Mouse (Mus musculus): ENCODE measurements around the gene Mpp3.

Mpp3 gene

GRCm38 (mm10) chr11:101976949-101977348 is 51.3 kb downstream of the Mpp3 start:
- no peak for DNase-seq (ENCODE audit: low spot score)

- DNase-seq (ENCODE audit: low spot score), result no peak
Observed at GRCm38 (mm10) chr11:101974923-101975322, 53.3 kb downstream of the Mpp3 start.

GRCm38 (mm10) chr11:101974181-101974580 is 54.1 kb downstream of the Mpp3 start:
- DNase-seq (ENCODE audit: low spot score), result no peak

GRCm38 (mm10) chr11:101973496-101973895 is 54.8 kb downstream of the Mpp3 start:
- DNase-seq (ENCODE audit: low spot score), result no peak

- DNase-seq (ENCODE audit: low spot score), result no peak
Observed at GRCm38 (mm10) chr11:101972651-101973050, 55.6 kb downstream of the Mpp3 start.

- no peak for DNase-seq (ENCODE audit: low spot score)
Observed at GRCm38 (mm10) chr11:101972097-101972496, 56.2 kb downstream of the Mpp3 start.

GRCm38 (mm10) chr11:101971410-101971809 is 56.9 kb downstream of the Mpp3 start:
- peak; percentile 29 for DNase-seq (ENCODE audit: low spot score)

- no peak for DNase-seq (ENCODE audit: low spot score)
Observed at GRCm38 (mm10) chr11:101969835-101970234, 58.4 kb downstream of the Mpp3 start.

- peak; percentile 51 for DNase-seq (ENCODE audit: low spot score)
Observed at GRCm38 (mm10) chr11:101968791-101969190, 59.5 kb downstream of the Mpp3 start.

GRCm38 (mm10) chr11:101968311-101968710 is 60.0 kb downstream of the Mpp3 start:
- no peak for DNase-seq (ENCODE audit: low spot score)

- DNase-seq (ENCODE audit: low spot score), result no peak
Observed at GRCm38 (mm10) chr11:101966965-101967614, 61.2 kb downstream of the Mpp3 start, which contains the start of gene Sost. Sost (minus strand) TSS chr11:101967015.

- DNase-seq (ENCODE audit: low spot score), result no peak
Observed at GRCm38 (mm10) chr11:101965553-101965952, 62.7 kb downstream of the Mpp3 start.

- DNase-seq (ENCODE audit: low spot score), result no peak
Observed at GRCm38 (mm10) chr11:101964647-101965046, 63.6 kb downstream of the Mpp3 start.

- DNase-seq (ENCODE audit: low spot score), result no peak
Observed at GRCm38 (mm10) chr11:101963473-101964291, 64.6 kb downstream of the Mpp3 start.

- no peak for DNase-seq (ENCODE audit: low spot score)
Observed at GRCm38 (mm10) chr11:101963043-101963442, 65.2 kb downstream of the Mpp3 start.

GRCm38 (mm10) chr11:101957476-101957875 is 70.8 kb downstream of the Mpp3 start:
- no peak for DNase-seq (ENCODE audit: low spot score)

- no peak for DNase-seq (ENCODE audit: low spot score)
Observed at GRCm38 (mm10) chr11:101953441-101953840, 74.8 kb downstream of the Mpp3 start.

- no peak for DNase-seq (ENCODE audit: low spot score)
Observed at GRCm38 (mm10) chr11:101952541-101953341, 75.5 kb downstream of the Mpp3 start.

- no peak for DNase-seq (ENCODE audit: low spot score)
Observed at GRCm38 (mm10) chr11:101950021-101950420, 78.2 kb downstream of the Mpp3 start.
